Mouse (Mus musculus) layer of hippocampus, postnatal 10 days (tissue): ENCODE data around the gene Tspan32. TPM values are rescaled to one million over a fixed set of nuclear protein-coding genes. Genes with fewer than 3 reads are reported as not detected.

Experiments
- DNase-seq, 2 experiments: peaks; one replicate each; pipeline ENCODE4 v3.0.0; 2021; ENCODE audit warnings: low spot score in 2 of 2
- total RNA-seq, 2 experiments: library from RNA; stranded (reverse); gene quantifications; 2 replicates each; pipeline ENCODE4 v1.2.3; 2021

Gene Tspan32
- total RNA-seq, 2 experiments from 2014 or later = not detected

DNA sequence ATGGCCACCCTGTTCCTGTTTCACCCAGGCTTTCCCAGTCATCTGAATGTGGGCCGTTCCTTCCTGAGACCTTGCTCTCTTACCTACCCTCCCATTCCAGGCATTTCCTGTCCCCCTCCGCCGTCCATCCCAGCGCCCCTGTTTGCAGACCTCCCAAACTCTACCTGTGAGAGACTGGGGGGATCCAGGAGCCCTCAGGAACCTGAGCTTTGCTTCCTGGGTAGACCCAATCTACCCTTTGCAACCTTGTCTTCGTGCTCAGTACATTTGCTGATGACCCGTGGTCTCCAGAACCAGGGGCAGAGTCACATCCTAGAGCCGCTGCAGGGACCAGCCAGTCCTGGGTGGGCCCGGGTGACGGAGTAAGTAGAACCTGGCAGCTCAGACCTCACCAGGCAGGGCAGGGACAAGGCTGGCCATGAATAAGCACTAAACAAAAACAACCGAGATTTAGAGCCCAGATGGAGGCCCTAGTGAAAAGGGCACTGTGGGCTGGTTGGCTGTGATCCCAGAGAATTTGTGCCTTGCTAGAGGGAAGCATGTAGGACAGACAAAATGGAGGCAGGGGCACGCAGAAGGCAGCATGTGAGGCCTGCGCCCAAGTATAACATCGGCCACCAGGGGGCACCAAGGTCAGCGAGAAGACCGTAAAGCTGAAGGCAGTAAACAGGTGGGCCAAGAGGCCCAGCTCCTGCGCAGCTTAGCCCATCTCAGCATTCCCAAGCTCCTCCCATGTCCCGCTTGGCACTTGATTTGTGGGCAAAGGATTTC, 2.9 kb downstream of the Tspan32 start:
- peak; percentile 98 for DNase-seq

DNA sequence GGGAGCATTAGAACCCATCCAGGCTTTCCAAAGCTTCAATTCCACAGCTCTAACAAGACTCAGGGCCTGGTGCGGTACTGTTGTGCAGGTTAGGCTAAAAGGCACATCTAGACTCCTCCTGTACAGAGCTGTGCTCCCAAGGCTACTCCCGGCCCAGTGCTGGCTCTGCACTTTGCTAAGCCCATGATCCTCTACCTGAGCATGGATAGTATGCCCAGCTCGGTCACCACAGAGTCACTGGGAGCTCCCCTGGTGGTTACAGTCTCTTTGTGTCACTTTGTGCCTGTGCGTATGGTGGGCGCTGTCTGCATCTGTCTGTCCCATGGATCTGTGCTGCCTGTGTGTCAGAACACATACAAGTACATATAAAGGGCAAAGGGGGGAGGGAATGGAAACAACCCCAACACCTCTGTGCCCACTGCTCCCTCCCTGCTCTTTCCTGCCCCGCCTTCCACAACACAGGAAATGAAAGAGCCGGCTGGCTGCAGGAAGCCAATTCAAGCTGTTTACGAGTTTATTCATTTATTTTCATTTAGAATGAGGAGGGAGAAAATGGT, 3.6 kb downstream of the Tspan32 start:
- DNase-seq = peak in 1 of 2 experiments; percentile 38

DNA sequence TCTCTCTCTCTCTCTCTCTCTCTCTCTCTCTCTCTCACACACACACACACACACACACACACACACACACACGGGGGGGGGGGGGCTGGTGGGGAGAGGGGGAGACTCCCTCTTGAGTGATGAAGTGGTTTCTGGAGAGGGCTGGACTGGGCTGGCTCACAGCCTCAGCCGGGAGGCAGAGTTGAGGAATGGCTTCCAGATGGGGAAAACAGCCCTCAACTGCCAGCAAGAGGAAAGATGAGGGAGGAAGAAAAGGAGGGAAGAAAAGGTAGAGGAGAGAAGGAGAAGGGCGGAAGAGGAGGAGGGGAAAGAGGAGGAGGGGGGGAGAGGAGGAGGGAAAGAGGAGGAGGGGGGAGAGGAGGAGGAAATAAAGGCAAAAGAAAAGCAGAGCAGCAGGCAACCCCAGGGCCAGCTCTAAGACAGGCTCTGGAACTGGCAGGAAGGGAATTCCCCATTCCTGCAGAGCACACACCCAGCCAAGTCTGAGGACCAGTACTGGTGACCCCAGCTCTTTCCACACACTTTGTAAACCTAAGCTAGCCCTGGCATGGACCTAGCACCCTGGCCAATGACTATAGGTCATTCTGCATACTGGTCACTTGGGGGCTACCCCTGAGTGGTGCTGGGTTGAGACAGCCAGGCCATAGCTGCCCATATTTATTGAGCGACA, 4.3 kb downstream of the Tspan32 start:
- DNase-seq = no peak

DNA sequence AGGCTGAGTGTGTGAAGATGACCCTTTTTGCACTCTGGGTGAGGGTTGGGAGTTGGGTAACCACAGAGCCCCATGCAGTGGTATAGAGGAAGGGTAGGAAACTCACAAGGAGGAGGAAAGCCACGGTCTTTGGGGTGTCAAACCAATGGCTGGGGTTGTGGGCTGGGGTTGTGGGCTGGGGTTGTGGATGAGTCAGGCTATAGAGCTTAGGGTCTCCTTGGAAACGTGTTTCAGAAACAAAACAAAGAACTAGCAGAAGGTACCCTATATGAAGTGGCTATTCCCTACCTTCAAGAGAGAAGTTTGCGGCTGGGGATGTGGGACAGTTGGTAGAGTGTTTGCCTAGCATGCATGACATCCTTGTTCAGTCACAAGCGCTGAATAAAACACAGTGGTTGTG, 5.2 kb downstream of the Tspan32 start:
- DNase-seq = no peak

- no peak for DNase-seq
These were observed 6.4 kb downstream of the Tspan32 start for GRCm38 (mm10) chr7:143011226-143011625.

DNA sequence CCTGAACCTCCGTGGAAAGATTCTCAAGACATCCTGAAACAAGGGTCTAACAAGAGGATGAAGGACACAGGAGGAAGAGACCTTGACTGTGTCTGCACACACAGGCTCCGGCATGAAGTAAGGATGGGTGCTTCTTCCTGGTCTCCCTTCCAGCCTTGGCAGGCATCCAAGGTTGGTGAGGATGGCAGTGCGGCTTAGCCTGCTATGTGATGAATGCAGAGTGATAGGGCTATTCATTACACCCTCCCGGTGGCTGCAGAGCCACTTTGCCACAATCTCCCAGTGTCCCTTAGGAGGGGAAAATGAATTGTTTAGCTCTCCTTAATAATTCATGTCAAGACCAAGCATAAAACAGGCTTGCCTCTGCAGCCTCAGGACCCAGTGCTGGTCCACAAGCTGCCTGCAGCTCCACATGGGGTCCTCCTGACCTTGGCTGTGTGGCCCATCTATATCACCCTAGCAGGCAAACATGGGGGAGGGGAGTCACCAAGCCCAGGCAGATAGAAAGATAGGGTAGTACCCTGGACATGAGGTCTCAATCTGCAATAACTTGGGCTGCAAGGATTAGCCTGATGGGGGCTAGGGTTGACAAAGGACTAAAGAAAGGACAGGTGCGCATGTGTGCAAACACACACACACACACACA, 7.5 kb downstream of the Tspan32 start:
- no peak for DNase-seq

- DNase-seq = peak; percentile 39 to 55
These were observed 8.8 kb downstream of the Tspan32 start for GRCm38 (mm10) chr7:143013420-143014178.

- no peak for DNase-seq
These were observed 10.2 kb downstream of the Tspan32 start for GRCm38 (mm10) chr7:143014862-143015659.

DNA sequence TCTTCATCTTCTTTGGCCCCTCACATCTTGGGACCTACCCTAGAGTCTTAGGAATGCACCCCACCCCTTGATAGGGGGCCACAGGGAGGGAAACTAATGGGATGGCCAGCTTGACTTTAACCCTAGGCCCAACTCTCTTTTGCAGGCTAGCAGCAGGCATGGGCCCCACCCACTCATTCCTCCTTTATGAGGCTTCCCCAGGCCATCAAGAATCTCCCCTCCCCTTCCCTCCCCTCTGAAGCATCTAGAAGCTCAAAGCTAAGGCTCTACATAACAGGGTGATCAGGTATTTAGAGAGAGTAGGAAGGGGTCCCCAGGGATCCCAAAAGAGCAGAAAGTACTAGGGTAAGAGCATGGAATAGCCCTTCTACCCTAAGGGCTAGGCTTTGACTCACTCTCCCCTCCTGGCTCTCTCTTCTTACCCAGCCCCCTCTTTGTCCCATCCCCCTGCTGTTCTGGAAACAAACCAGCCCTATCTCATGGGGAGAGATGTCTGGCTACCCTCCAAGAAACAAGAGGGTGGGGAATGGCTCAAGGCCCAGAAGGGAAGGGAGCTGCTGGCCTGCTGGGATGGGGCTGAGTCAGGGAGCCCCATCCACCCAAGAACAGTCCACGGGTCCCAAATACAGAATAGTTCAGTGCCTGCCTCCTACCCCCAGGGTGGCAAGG, 11.0 kb downstream of the Tspan32 start:
- peak; percentile 50 to 66 for DNase-seq

DNA sequence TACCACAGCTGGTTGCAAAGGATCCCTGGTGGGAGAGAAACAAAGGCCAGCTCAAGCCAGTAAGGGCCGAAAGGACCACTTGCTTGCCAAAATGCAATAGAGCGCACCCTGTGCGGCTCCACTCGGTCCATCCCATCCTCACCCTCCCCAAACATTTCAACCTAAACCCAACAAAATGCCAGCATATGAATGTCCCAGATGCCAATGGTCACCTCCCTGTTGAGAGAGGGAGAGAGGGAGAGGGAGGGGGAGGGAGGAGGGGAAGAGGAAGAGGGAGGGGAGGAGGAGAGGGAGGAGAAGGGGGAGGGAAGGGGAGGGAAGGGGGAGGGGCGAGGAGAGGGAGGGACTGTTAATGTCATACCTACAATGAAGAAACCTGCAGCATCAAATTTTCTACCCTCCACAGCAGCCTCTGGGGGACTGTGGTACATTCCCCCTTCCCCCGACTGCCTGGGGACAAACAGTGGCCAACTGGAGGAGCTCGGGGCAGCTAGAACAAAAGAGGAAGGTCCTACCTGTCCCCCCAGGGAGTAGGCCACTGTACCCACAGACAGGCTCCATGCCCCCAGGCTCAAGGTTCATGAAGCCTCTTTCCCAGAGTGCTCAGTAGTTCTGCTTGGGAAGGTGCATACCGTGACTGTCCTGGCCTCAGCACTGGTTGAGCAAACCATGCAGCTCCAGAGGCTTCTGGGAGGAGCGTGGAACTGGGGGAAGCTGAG, 11.7 kb downstream of the Tspan32 start:
- no peak for DNase-seq

- no peak for DNase-seq
These were observed 12.3 kb downstream of the Tspan32 start for GRCm38 (mm10) chr7:143017181-143017580.

DNA sequence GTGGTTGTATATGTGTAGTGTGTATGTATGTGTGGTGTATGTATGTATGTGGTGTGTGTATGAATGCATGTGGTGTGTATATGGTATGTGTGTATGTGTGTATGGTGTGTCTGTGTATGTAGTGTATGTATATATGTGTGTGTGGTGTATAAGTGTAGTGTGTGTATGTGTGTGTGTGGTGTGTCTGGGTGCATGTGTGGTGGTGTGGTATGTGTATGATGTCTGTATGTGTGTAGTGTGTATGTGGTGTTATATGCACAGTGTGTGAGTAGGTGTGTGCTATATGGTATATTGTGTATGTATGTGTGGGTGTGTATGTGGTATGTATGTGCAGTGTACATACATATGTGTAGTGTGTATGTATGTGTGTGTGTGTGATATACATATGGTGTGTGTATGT, 15.2 kb downstream of the Tspan32 start:
- no peak for DNase-seq

GRCm38 (mm10) chr7:143020764-143021163, 15.9 kb downstream of the Tspan32 start:
- DNase-seq = no peak

DNA sequence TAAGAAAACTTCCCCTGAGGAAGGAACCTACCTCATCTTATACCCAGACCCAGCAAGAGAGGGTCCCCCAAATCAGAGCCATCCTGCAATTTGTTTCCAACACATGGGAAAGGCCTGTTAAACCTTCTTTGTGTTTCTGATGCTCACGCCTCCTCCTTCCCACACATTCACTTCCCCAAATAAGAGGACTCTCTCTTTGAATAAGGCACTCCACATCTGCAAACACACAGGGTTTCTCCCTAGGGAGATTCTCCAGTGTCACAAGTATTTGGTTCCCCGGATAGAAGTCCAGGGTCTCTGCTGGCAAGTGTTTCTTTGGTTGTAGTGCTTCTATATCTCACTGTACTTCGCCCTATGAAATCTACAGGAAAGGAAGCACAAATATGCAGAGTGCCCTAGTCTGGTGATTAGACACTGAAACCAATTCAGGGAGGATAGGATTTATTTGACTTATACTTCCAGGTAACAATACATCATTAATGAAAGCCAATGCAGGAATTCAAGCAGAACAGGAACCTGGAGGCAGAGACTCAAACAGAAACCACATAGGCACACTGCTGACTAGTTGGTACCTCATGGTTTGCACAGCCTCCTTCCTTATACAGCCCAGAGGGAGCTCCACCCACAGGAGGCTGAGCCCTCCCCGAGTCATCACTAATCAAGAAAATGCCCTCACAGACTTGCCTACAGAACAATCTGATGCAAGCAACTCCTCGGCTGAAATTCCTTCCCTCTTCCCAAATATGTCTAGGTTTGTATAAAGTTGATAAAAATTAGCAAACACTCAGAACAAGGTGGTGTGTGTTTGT, 16.7 kb downstream of the Tspan32 start:
- no peak for DNase-seq

- no peak for DNase-seq
These were observed 18.7 kb downstream of the Tspan32 start for GRCm38 (mm10) chr7:143023499-143023898.

- no peak for DNase-seq
These were observed 19.4 kb downstream of the Tspan32 start for GRCm38 (mm10) chr7:143024293-143024692.

DNA sequence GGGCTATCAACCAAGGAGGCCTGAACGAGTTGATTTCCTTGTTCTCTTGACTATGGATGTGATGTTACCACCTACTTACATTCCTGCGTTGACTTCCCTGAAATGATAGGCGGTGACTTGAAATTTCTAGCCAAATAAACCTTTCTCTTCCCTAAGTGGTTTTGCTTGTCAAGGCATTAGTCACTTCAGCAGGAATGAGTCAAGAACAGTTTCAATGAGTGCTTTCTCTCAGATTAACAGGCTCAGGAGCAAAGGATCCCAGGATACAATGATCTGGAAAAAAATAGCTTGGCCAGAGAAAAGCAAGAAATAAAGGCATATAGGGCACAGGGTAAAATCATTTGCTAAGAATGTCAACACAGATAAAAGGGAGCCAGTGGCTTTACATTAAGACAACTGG, 20.6 kb downstream of the Tspan32 start:
- no peak for DNase-seq

GRCm38 (mm10) chr7:143027196-143027595, 22.4 kb downstream of the Tspan32 start:
- no peak for DNase-seq
